Mouse (Mus musculus) heart, postnatal 0 days (tissue): ENCODE measurements around the gene Cct8.

Experiments
- CTCF ChIP-seq: IDR thresholded peaks from 2 replicates; pipeline ENCODE4 v1.5.1; 2016; ENCODE audit warnings: antibody characterized with exemption, control low read depth, low read depth
- EP300 ChIP-seq: IDR thresholded peaks from 2 replicates; pipeline ENCODE4 v1.6.1; 2016; ENCODE audit warnings: antibody characterized with exemption, low read depth

GRCm38 (mm10) chr16:87434946-87435345 lies 60.7 kb downstream of the Cct8 start:
- TF ChIP-seq CTCF (no peak), EP300 (no peak)
